Mouse (Mus musculus) liver, adult 2 months (tissue): Measurements from ENCODE around the gene Klhdc10.

Experiments used
- CTCF ChIP-seq: fragments of 200-500 bp; IDR thresholded peaks from 2 replicates; pipeline ENCODE4 v1.5.1; 2011; ENCODE audit warnings: low read depth, low read length, control low read depth
- POLR2A ChIP-seq: fragments of 200-500 bp; IDR thresholded peaks from 2 replicates; pipeline ENCODE4 v1.6.1; 2011; ENCODE audit warnings: low read length, control low read depth; ENCODE audit not compliant: insufficient read depth; ENCODE audit errors: extremely low read depth

DNA sequence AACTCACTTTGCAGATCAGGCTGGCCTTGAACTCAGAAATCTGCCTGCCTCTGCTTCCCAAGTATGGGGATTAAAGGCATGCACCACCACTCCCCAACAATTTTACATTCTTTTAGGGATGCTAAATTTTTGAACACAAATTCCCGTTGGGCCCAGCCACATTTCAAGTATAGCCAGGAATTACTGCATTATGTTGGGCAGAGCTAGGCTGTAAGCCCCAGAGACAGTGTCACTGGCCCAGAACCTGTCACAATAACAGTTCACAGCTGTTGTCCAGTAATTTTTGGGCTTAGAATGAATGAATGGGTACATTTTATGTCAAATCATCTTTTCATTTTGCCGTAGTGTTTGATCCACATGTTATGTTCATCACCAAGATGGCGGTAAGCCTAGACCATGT, 34.8 kb downstream of the Klhdc10 start:
- no peak for TF ChIP-seq POLR2A
- TF ChIP-seq CTCF = no peak
